Mouse (Mus musculus): Measurements from ENCODE around the gene Prps1.

DNA sequence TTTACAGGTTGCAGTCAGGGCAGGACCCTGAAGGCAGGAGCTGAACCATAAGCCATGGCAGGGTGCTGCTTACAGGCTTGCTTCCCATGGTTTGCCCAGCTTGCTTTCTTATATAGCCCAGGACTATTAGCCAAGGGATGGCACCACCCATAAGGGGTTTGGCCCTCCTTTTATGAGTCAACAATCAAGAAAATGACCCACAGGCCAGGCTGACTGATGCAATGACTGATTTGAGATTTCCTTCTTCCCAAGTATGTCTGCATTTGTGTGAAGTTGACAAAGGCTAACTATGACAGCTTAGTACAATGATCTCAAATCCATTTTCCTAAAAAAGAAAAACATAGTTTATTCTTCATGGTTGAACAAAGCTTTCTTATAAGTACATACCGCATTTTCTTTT is 32.8 kb downstream of the Prps1 start:
- TF ChIP-seq CTCF (IDR thresholded peaks at IDR 0.05; ENCODE audit: insufficient read depth, low read depth, low read length) (no peak), POLR2A (IDR thresholded peaks at IDR 0.05; ENCODE audit: insufficient read depth, low read depth, low read length) (no peak)
